Mouse (Mus musculus): Measurements from ENCODE around the gene D17Wsu92e. TPM values are rescaled to one million over a fixed set of nuclear protein-coding genes. Genes with fewer than 3 reads are reported as not detected.
A peak's percentile ranks its signal among the peaks of the same experiment; 100 is the strongest.

The D17Wsu92e gene
- polyA plus RNA-seq, 2 experiments: 10.7 to 24.2 TPM

GRCm38 (mm10) chr17:27791556-27791955 lies 28.9 kb downstream of the D17Wsu92e start:
- Histone ChIP-seq H3K9me3 (ENCODE audit: control insufficient read depth, low read length) (no peaks in the 10 kb centered on the region), H3K4me2 (ENCODE audit: low read depth) (no peak overlapping the region), H3K9ac (replicated peaks) (no peak overlapping the region), H3K27me3 (ENCODE audit: control insufficient read depth, insufficient read depth, low read length) (no peaks in the 10 kb centered on the region), H3K36me3 (replicated peaks; ENCODE audit: control insufficient read depth, insufficient read depth, low read depth) (peaks cover 6% of the 10 kb centered on the region; the same call in 1 of the 2 replicates), H3K4me3 (ENCODE audit: insufficient read depth in 1 of 2, low read depth in 2 of 2, low read length in 2 of 2) (no peak overlapping the region), H3K27ac (no peak overlapping the region), H3K4me1 (replicated peaks; ENCODE audit: control insufficient read depth in 2 of 2, insufficient read depth in 2 of 2, low read length in 1 of 2) (peaks cover 0 to 14% of the 10 kb centered on the region in 2 experiments; a peak in 2 of 4 replicates)
- TF ChIP-seq CTCF (IDR thresholded peaks at IDR 0.05; ENCODE audit: low read depth): no peak
- TF ChIP-seq EP300 (IDR thresholded peaks at IDR 0.05; ENCODE audit: low read depth): no peak
- 62% methylated on average over 2 of the region's 2 CpGs for WGBS (ENCODE audit: insufficient replicate concordance)
- DNase-seq (ENCODE audit: low read depth in 3 of 3, low spot score in 3 of 3): no peak
- no peak for ATAC-seq (ENCODE audit: insufficient read depth)

- no peak overlapping the region for H3K27ac ChIP-seq
- no peak for DNase-seq (ENCODE audit: low read depth in 3 of 3, low spot score in 3 of 3)
- 82% methylated on average over 2 of the region's 2 CpGs for WGBS (ENCODE audit: insufficient replicate concordance)
- H3K4me3 ChIP-seq (ENCODE audit: insufficient read depth in 1 of 2, low read depth in 2 of 2, low read length in 2 of 2): no peak overlapping the region
- H3K4me1 ChIP-seq (replicated peaks; ENCODE audit: control insufficient read depth in 2 of 2, insufficient read depth in 2 of 2, low read length in 1 of 2): peaks cover 0 to 8% of the 10 kb centered on the region in 2 experiments; a peak in 2 of 4 replicates
- no peak overlapping the region for H3K9ac ChIP-seq (replicated peaks)
- H3K9me3 ChIP-seq (ENCODE audit: control insufficient read depth, low read length): no peaks in the 10 kb centered on the region
- no peak for TF ChIP-seq EP300 (IDR thresholded peaks at IDR 0.05; ENCODE audit: low read depth)
- TF ChIP-seq CTCF (IDR thresholded peaks at IDR 0.05; ENCODE audit: low read depth): no peak
- no peaks in the 10 kb centered on the region for H3K27me3 ChIP-seq (ENCODE audit: control insufficient read depth, insufficient read depth, low read length)
- H3K4me2 ChIP-seq (ENCODE audit: low read depth): no peak overlapping the region
- ATAC-seq (ENCODE audit: insufficient read depth): no peak
- H3K36me3 ChIP-seq (replicated peaks; ENCODE audit: control insufficient read depth, insufficient read depth, low read depth): peaks cover 7% of the 10 kb centered on the region; the same call in 1 of the 2 replicates
These were observed 29.5 kb downstream of the D17Wsu92e start for GRCm38 (mm10) chr17:27790976-27791375.

GRCm38 (mm10) chr17:27790015-27790414 lies 30.4 kb downstream of the D17Wsu92e start:
- Histone ChIP-seq H3K4me3 (ENCODE audit: insufficient read depth in 1 of 2, low read depth in 2 of 2, low read length in 2 of 2) (no peak overlapping the region), H3K4me1 (replicated peaks; ENCODE audit: control insufficient read depth in 2 of 2, insufficient read depth in 2 of 2, low read length in 1 of 2) (peaks cover 0 to 8% of the 10 kb centered on the region in 2 experiments; a peak in 2 of 4 replicates), H3K36me3 (replicated peaks; ENCODE audit: control insufficient read depth, insufficient read depth, low read depth) (peaks cover 17% of the 10 kb centered on the region), H3K27me3 (ENCODE audit: control insufficient read depth, insufficient read depth, low read length) (no peaks in the 10 kb centered on the region), H3K9me3 (ENCODE audit: control insufficient read depth, low read length) (no peaks in the 10 kb centered on the region), H3K27ac (no peak overlapping the region), H3K9ac (replicated peaks) (no peak overlapping the region), H3K4me2 (ENCODE audit: low read depth) (no peak overlapping the region)
- 80% methylated on average over 5 of the region's 5 CpGs for WGBS (ENCODE audit: insufficient replicate concordance)
- DNase-seq (ENCODE audit: low read depth in 3 of 3, low spot score in 3 of 3) (no peak), ATAC-seq (ENCODE audit: insufficient read depth) (no peak)
- no peak for TF ChIP-seq CTCF (IDR thresholded peaks at IDR 0.05; ENCODE audit: low read depth)
- TF ChIP-seq EP300 (IDR thresholded peaks at IDR 0.05; ENCODE audit: low read depth): no peak

- peaks cover 0 to 8% of the 10 kb centered on the region in 2 experiments; a peak in 2 of 4 replicates for H3K4me1 ChIP-seq (replicated peaks; ENCODE audit: control insufficient read depth in 2 of 2, insufficient read depth in 2 of 2, low read length in 1 of 2)
- H3K27ac ChIP-seq: no peak overlapping the region
- no peak for DNase-seq (ENCODE audit: low read depth in 3 of 3, low spot score in 3 of 3)
These were observed 31.8 kb downstream of the D17Wsu92e start for GRCm38 (mm10) chr17:27788456-27789172.

GRCm38 (mm10) chr17:27783567-27783966 lies 36.9 kb downstream of the D17Wsu92e start:
- Histone ChIP-seq H3K4me1 (replicated peaks; ENCODE audit: control insufficient read depth in 2 of 2, insufficient read depth in 2 of 2, low read length in 1 of 2) (peaks cover 19 to 21% of the 10 kb centered on the region in 2 experiments), H3K4me2 (ENCODE audit: low read depth) (no peak overlapping the region), H3K9ac (replicated peaks) (no peak overlapping the region), H3K27ac (no peak overlapping the region), H3K9me3 (ENCODE audit: control insufficient read depth, low read length) (no peaks in the 10 kb centered on the region), H3K4me3 (ENCODE audit: insufficient read depth in 1 of 2, low read depth in 2 of 2, low read length in 2 of 2) (no peak overlapping the region), H3K27me3 (ENCODE audit: control insufficient read depth, insufficient read depth, low read length) (no peaks in the 10 kb centered on the region), H3K36me3 (replicated peaks; ENCODE audit: control insufficient read depth, insufficient read depth, low read depth) (peaks cover 13% of the 10 kb centered on the region)
- WGBS (ENCODE audit: insufficient replicate concordance): 71% methylated on average over 4 of the region's 4 CpGs
- ATAC-seq (ENCODE audit: insufficient read depth): no peak
- peak; percentile 59 for TF ChIP-seq CTCF (IDR thresholded peaks at IDR 0.05; ENCODE audit: low read depth)
- no peak for TF ChIP-seq EP300 (IDR thresholded peaks at IDR 0.05; ENCODE audit: low read depth)
- DNase-seq (ENCODE audit: low read depth in 3 of 3, low spot score in 3 of 3): no peak

More at GRCm38 (mm10) chr17:27788456-27789172, 31.8 kb downstream of the D17Wsu92e start:
- Histone ChIP-seq H3K4me3 (ENCODE audit: insufficient read depth in 1 of 2, low read depth in 2 of 2, low read length in 2 of 2) (no peak overlapping the region), H3K9ac (replicated peaks) (no peak overlapping the region), H3K4me2 (ENCODE audit: low read depth) (no peak overlapping the region), H3K27me3 (ENCODE audit: control insufficient read depth, insufficient read depth, low read length) (no peaks in the 10 kb centered on the region), H3K36me3 (replicated peaks; ENCODE audit: control insufficient read depth, insufficient read depth, low read depth) (peaks cover 17% of the 10 kb centered on the region), H3K9me3 (ENCODE audit: control insufficient read depth, low read length) (no peaks in the 10 kb centered on the region)
- TF ChIP-seq EP300 (IDR thresholded peaks at IDR 0.05; ENCODE audit: low read depth) (no peak), CTCF (IDR thresholded peaks at IDR 0.05; ENCODE audit: low read depth) (no peak)
- 83% methylated on average over 6 of the region's 6 CpGs for WGBS (ENCODE audit: insufficient replicate concordance)
- no peak for ATAC-seq (ENCODE audit: insufficient read depth)

Data from liver, embryonic 14.5 days (tissue).